Mouse (Mus musculus): ENCODE data around the gene Ankrd55. TPM values are rescaled to one million over a fixed set of nuclear protein-coding genes. Genes with fewer than 3 reads are reported as not detected.

The Ankrd55 gene
- total and polyA plus RNA-seq, 3 experiments, result not detected

DNA sequence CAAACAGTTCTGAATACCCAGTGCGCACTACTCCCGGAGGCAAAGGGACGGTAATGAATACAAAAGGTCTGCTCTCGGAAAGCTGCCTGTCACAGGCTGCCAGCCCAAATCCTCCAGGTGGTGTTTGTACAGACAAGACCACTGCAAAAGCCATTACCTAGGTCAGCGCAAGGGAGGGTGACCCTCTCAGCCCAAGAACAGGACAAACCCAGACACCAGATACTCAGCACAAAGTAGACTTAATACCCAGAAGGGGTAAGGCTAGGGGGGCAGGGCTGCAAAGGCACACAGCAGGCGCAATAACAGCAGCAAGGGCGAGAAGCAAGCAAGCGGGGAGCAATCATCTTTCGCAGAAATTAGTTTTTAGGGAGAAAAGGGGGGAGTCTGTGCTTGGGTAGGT is 106.0 kb downstream of the Ankrd55 start:
- Histone ChIP-seq H3K9me3 (replicated peaks; ENCODE audit: insufficient read depth, low read length) (no peaks in the 10 kb centered on the region), H3K27me3 (ENCODE audit: control insufficient read depth in 1 of 2, insufficient read depth in 2 of 2, low read length in 2 of 2) (peaks cover 10 to 11% of the 10 kb centered on the region in 2 experiments), H3K36me3 (ENCODE audit: control insufficient read depth in 1 of 2, insufficient read depth in 2 of 2, low read length in 2 of 2) (no peaks in the 10 kb centered on the region), H3K9ac (ENCODE audit: control insufficient read depth, low read depth, low read length, poor library complexity, severe bottlenecking) (no peak overlapping the region), H3K79me2 (ENCODE audit: control insufficient read depth, insufficient read depth, low read length, poor library complexity) (no peaks in the 10 kb centered on the region), H3K27ac (ENCODE audit: control insufficient read depth, low read depth, low read length) (no peak overlapping the region), H3K4me3 (ENCODE audit: control insufficient read depth in 1 of 2, insufficient read depth in 1 of 2, low read depth in 2 of 2, low read length in 2 of 2) (no peak overlapping the region), H3K4me1 (ENCODE audit: control insufficient read depth in 1 of 2, insufficient read depth in 2 of 2, low read length in 2 of 2) (no peaks in the 10 kb centered on the region)
- TF ChIP-seq KAT2A (conservative IDR thresholded peaks at IDR 0.05; ENCODE audit: low read depth, low read length), result no peak
- no peak for TF ChIP-seq USF2 (IDR thresholded peaks at IDR 0.05; ENCODE audit: borderline replicate concordance in 1 of 2, insufficient read depth in 1 of 2, low read depth in 1 of 2, low read length in 2 of 2)
- no peak for TF ChIP-seq NRF1 (IDR thresholded peaks at IDR 0.05; ENCODE audit: insufficient read depth, low read depth, low read length, poor library complexity, severe bottlenecking)
- no peak for TF ChIP-seq TCF12 (IDR thresholded peaks at IDR 0.05; ENCODE audit: low read depth, low read length)
- no peak for TF ChIP-seq UBTF (IDR thresholded peaks at IDR 0.05; ENCODE audit: borderline replicate concordance, insufficient read depth, low read depth, low read length)
- no peak for TF ChIP-seq MAZ (IDR thresholded peaks at IDR 0.05; ENCODE audit: low read depth, low read length)
- no peak for TF ChIP-seq ZKSCAN1 (IDR thresholded peaks at IDR 0.05; ENCODE audit: low read depth, low read length)
- no peak for TF ChIP-seq RCOR1 (IDR thresholded peaks at IDR 0.05; ENCODE audit: low read depth, low read length)
- no peak for TF ChIP-seq POLR2A (IDR thresholded peaks at IDR 0.05; ENCODE audit: control insufficient read depth in 1 of 2, insufficient read depth in 1 of 2, low read depth in 1 of 2, low read length in 2 of 2, poor library complexity in 1 of 2)
- TF ChIP-seq NELFE (IDR thresholded peaks at IDR 0.05; ENCODE audit: low read depth, low read length), result no peak
- TF ChIP-seq TBP (IDR thresholded peaks at IDR 0.05; ENCODE audit: low read depth, low read length), result no peak
- no peak for TF ChIP-seq BHLHE40 (IDR thresholded peaks at IDR 0.05; ENCODE audit: borderline replicate concordance, low read depth, low read length)
- no peak for DNase-seq (ENCODE audit: low read depth, low spot score)

GRCm38 (mm10) chr13:112404723-112405122 is 116.5 kb downstream of the Ankrd55 start:
- Histone ChIP-seq H3K27me3 (ENCODE audit: control insufficient read depth in 1 of 2, insufficient read depth in 2 of 2, low read length in 2 of 2) (peaks cover 0 to 2% of the 10 kb centered on the region in 2 experiments; a peak in 2 of 4 replicates), H3K27ac (ENCODE audit: control insufficient read depth, low read depth, low read length) (no peak overlapping the region), H3K9ac (ENCODE audit: control insufficient read depth, low read depth, low read length, poor library complexity, severe bottlenecking) (no peak overlapping the region), H3K9me3 (replicated peaks; ENCODE audit: insufficient read depth, low read length) (no peaks in the 10 kb centered on the region), H3K36me3 (ENCODE audit: control insufficient read depth in 1 of 2, insufficient read depth in 2 of 2, low read length in 2 of 2) (no peaks in the 10 kb centered on the region), H3K4me3 (ENCODE audit: control insufficient read depth in 1 of 2, insufficient read depth in 1 of 2, low read depth in 2 of 2, low read length in 2 of 2) (no peak overlapping the region), H3K79me2 (ENCODE audit: control insufficient read depth, insufficient read depth, low read length, poor library complexity) (no peaks in the 10 kb centered on the region), H3K4me1 (ENCODE audit: control insufficient read depth in 1 of 2, insufficient read depth in 2 of 2, low read length in 2 of 2) (no peaks in the 10 kb centered on the region)
- DNase-seq (ENCODE audit: low read depth, low spot score), result no peak
- no peak for TF ChIP-seq MAFK (IDR thresholded peaks at IDR 0.05; ENCODE audit: borderline replicate concordance, low read depth, low read length)
- no peak for TF ChIP-seq TBP (IDR thresholded peaks at IDR 0.05; ENCODE audit: low read depth, low read length)
- TF ChIP-seq TAL1 (IDR thresholded peaks at IDR 0.05; ENCODE audit: low read length), result no peak
- no peak for TF ChIP-seq MAX (IDR thresholded peaks at IDR 0.05; ENCODE audit: low read length)
- TF ChIP-seq CTCF (IDR thresholded peaks at IDR 0.05 in 2 of 3, conservative IDR thresholded peaks at IDR 0.05 in 1 of 3; ENCODE audit: control insufficient read depth in 1 of 3, insufficient read depth in 1 of 3, low read depth in 2 of 3, low read length in 3 of 3, poor library complexity in 1 of 3, severe bottlenecking in 1 of 3), result no peak
- TF ChIP-seq POLR2AphosphoS2 (IDR thresholded peaks at IDR 0.05; ENCODE audit: low read length), result no peak
- no peak for TF ChIP-seq HCFC1 (IDR thresholded peaks at IDR 0.05; ENCODE audit: low read depth, low read length)
- TF ChIP-seq POLR2A (IDR thresholded peaks at IDR 0.05; ENCODE audit: control insufficient read depth in 1 of 2, insufficient read depth in 1 of 2, low read depth in 1 of 2, low read length in 2 of 2, poor library complexity in 1 of 2), result no peak
- no peak for TF ChIP-seq BHLHE40 (IDR thresholded peaks at IDR 0.05; ENCODE audit: borderline replicate concordance, low read depth, low read length)
- TF ChIP-seq NELFE (IDR thresholded peaks at IDR 0.05; ENCODE audit: low read depth, low read length), result no peak
- no peak for TF ChIP-seq SMC3 (IDR thresholded peaks at IDR 0.05; ENCODE audit: low read depth, low read length)
- no peak for TF ChIP-seq GABPA (IDR thresholded peaks at IDR 0.05; ENCODE audit: low read depth, low read length)
